Mouse (Mus musculus) C2C12 (cell line): ENCODE results near the gene Gm12248. TPM values are rescaled to one million over a fixed set of nuclear protein-coding genes. Genes with fewer than 3 reads are reported as not detected.

ENCODE experiments used
- H3K27me3 ChIP-seq: one replicate; pipeline ENCODE4 v1.6.1; 2011; ENCODE audit not compliant: control insufficient read depth, insufficient read depth, insufficient read length
- H3K36me3 ChIP-seq: one replicate; pipeline ENCODE4 v1.6.1; 2011; ENCODE audit not compliant: control insufficient read depth, insufficient read depth
- H3K4me3 ChIP-seq: one replicate; pipeline ENCODE4 v1.5.1; 2011; ENCODE audit warnings: mild to moderate bottlenecking, control low read depth; ENCODE audit not compliant: poor library complexity, insufficient read depth, severe bottlenecking
- H3K79me2 ChIP-seq: one replicate; pipeline ENCODE4 v1.6.1; 2011; ENCODE audit not compliant: control insufficient read depth, insufficient read depth
- H3K79me3 ChIP-seq: one replicate; pipeline ENCODE4 v1.6.1; 2011; ENCODE audit warnings: low read depth, control low read depth
- H3ac ChIP-seq: one replicate; pipeline ENCODE3; 2011; ENCODE audit warnings: low read depth; ENCODE audit not compliant: control insufficient read depth, insufficient read length
- CEBPB ChIP-seq: IDR thresholded peaks from one replicate; pipeline ENCODE4 v1.6.1; 2011; ENCODE audit warnings: low read depth, mild to moderate bottlenecking, control low read depth, moderate library complexity
- CTCF ChIP-seq: IDR thresholded peaks from one replicate; pipeline ENCODE4 v1.5.1; 2011; ENCODE audit not compliant: control insufficient read depth, insufficient read depth, insufficient read length
- FOSL1 ChIP-seq: IDR thresholded peaks from one replicate; pipeline ENCODE4 v1.8.0; 2011; ENCODE audit warnings: mild to moderate bottlenecking, low read length; ENCODE audit not compliant: poor library complexity, insufficient read depth, severe bottlenecking
- MAX ChIP-seq: IDR thresholded peaks from one replicate; pipeline ENCODE4 v1.6.1; 2011; ENCODE audit warnings: mild to moderate bottlenecking, control low read depth
- MYOD1 ChIP-seq: IDR thresholded peaks from one replicate; pipeline ENCODE4 v1.6.1; 2011; ENCODE audit warnings: low read depth; ENCODE audit not compliant: control insufficient read depth, insufficient read length
- MYOG ChIP-seq: IDR thresholded peaks from one replicate; pipeline ENCODE4 v1.6.1; 2011; ENCODE audit not compliant: control insufficient read depth, insufficient read length; ENCODE audit errors: extremely low read depth
- USF1 ChIP-seq: IDR thresholded peaks from one replicate; pipeline ENCODE4 v1.6.1; 2011; ENCODE audit warnings: low read depth, mild to moderate bottlenecking, control low read depth, moderate library complexity
- polyA plus RNA-seq: library from polyadenylated mRNA; unstranded; fragments of >200 nt; fragmentation: generic; extraction: Trizol; gene quantifications from one replicate; pipeline ENCODE4 v1.2.1, GENCODE M21; 2012; ENCODE audit warnings: missing spikeins

Gene Gm12248
- polyA plus RNA-seq, 1 experiment: 0.04 TPM

GRCm38 (mm10) chr11:58039027-58039426 is 53.9 kb downstream of the Gm12248 start:
- peaks cover 83% of the 10 kb centered on the region for H3K79me3 ChIP-seq
- H3K4me3 ChIP-seq: no peak overlapping the region
- H3ac ChIP-seq: no peak overlapping the region
- peaks cover 98% of the 10 kb centered on the region for H3K79me2 ChIP-seq
- H3K27me3 ChIP-seq: no peaks in the 10 kb centered on the region
- peaks cover 37% of the 10 kb centered on the region for H3K36me3 ChIP-seq
- TF ChIP-seq CTCF (no peak), MYOG (no peak), MAX (no peak), MYOD1 (no peak), CEBPB (no peak), USF1 (no peak), FOSL1 (no peak)

GRCm38 (mm10) chr11:58033635-58034034 is 59.3 kb downstream of the Gm12248 start:
- Histone ChIP-seq H3K27me3 (no peaks in the 10 kb centered on the region), H3K4me3 (no peak overlapping the region), H3ac (no peak overlapping the region), H3K36me3 (peaks cover 14% of the 10 kb centered on the region), H3K79me3 (peaks cover 96% of the 10 kb centered on the region), H3K79me2 (peaks cover 98% of the 10 kb centered on the region)
- no peak for TF ChIP-seq CTCF
- no peak for TF ChIP-seq MAX
- TF ChIP-seq FOSL1: no peak
- no peak for TF ChIP-seq MYOD1
- TF ChIP-seq USF1: peak; percentile 35
- no peak for TF ChIP-seq MYOG
- no peak for TF ChIP-seq CEBPB

DNA sequence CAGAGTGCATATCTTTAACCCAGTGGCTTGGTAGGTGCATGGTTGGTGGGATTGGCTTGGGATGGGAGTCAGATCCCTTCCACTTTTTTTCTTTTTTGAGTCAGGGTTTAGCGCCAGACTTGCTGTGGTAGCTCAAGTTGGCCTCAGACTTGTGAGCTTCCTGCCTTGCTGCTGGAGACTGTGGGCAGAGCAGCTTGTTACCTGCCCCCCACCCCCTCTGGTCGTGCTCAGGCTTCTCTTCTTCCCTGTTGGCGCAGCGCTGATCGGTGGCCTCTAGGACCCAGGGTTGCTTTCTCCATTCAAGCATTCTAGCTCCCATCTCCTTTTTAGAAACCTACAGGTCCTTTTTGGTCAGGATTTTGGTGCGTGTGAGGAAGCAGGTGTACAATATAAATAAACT is 61.8 kb downstream of the Gm12248 start:
- H3K79me3 ChIP-seq: peaks cover 98% of the 10 kb centered on the region
- no peaks in the 10 kb centered on the region for H3K27me3 ChIP-seq
- H3ac ChIP-seq: no peak overlapping the region
- no peak overlapping the region for H3K4me3 ChIP-seq
- TF ChIP-seq MYOD1 (no peak), MYOG (no peak), CEBPB (no peak), FOSL1 (no peak), CTCF (no peak), USF1 (no peak), MAX (no peak)
- H3K36me3 ChIP-seq: peaks cover 20% of the 10 kb centered on the region
- H3K79me2 ChIP-seq: peaks cover 100% of the 10 kb centered on the region

DNA sequence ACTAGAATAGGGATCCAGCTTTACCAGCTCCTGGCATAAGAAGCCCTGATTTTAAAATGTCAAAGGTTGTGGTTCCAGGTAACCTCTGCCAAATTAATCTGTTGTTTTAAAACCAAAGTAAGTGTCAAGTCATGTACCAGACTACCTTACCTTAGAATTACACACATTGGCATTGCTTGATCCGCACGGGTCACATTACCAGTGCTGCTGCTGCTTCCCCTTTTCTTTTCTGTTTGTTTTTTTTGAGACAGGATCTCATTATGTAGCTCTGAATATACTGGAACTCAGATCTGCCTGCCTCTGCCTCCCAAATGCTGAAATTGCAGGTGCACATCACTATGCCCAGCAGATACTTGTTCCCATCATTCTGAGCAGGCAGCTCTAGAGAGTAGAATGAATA is 63.1 kb downstream of the Gm12248 start:
- Histone ChIP-seq H3ac (no peak overlapping the region), H3K79me3 (peaks cover 98% of the 10 kb centered on the region), H3K79me2 (peaks cover 100% of the 10 kb centered on the region), H3K27me3 (no peaks in the 10 kb centered on the region), H3K4me3 (no peak overlapping the region), H3K36me3 (peaks cover 20% of the 10 kb centered on the region)
- TF ChIP-seq FOSL1 (no peak), USF1 (no peak), CEBPB (no peak), MYOG (no peak), MAX (no peak), MYOD1 (no peak), CTCF (no peak)

DNA sequence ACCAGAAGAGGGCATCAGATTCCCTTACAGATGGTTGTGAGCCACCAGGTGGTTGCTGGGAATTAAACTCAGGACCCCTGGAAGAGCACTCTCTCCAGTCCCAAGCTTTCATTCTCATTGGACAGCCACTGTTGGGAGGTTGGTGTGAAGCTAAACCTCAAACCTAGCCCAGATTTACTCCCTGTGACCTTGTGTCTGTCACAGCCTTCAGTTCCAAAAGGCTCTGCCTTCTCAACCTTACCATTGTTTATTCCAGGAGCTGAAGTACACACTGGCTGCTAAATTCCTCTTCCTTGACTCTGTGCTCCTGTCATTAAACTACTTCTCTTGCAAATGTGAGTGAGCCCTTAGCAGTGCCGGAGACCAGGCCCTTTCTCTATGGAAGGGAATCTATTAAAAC is 64.0 kb downstream of the Gm12248 start:
- Histone ChIP-seq H3ac (no peak overlapping the region), H3K79me2 (peaks cover 100% of the 10 kb centered on the region)

DNA sequence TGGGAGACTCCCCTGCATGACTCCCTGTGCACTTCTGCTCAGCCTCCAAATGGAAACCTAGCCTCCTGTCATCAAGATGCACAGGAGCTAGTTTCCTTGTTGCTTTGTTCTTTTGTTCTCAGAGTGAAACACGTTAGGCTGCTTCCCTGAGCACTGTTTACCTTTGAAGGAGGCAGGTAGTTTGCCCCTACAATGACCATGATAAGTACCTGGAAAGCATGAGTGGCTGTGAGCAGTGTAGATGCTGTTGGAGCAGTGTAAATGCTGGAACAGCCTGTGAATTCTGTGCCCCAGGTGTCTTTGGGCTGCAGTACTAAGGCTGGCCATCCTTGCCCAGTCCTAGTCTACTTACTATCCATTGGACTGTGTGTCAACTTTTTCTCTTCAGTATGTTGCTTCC is 66.1 kb downstream of the Gm12248 start:
- no peak overlapping the region for H3K4me3 ChIP-seq
- H3K79me3 ChIP-seq: peaks cover 98% of the 10 kb centered on the region
- TF ChIP-seq FOSL1 (no peak), CTCF (no peak), MYOD1 (no peak), CEBPB (no peak), MYOG (no peak), MAX (no peak), USF1 (no peak)
- H3K79me2 ChIP-seq: peaks cover 100% of the 10 kb centered on the region
- no peaks in the 10 kb centered on the region for H3K27me3 ChIP-seq
- peaks cover 20% of the 10 kb centered on the region for H3K36me3 ChIP-seq
- H3ac ChIP-seq: no peak overlapping the region

More for the DNA sequence above, 64.0 kb downstream of the Gm12248 start:
- Histone ChIP-seq H3K27me3 (no peaks in the 10 kb centered on the region), H3K36me3 (peaks cover 20% of the 10 kb centered on the region), H3K4me3 (no peak overlapping the region), H3K79me3 (peaks cover 98% of the 10 kb centered on the region)
- no peak for TF ChIP-seq MYOG
- TF ChIP-seq FOSL1: no peak
